In genomic region chr15:95482002-95482401, GRCm38 (mm10) we compare ENCODE assay signal across 24 mouse cellular contexts. TPM values are rescaled to one million over a fixed set of nuclear protein-coding genes. Genes with fewer than 3 reads are reported as not detected.
DNase-seq lines count a peak whose midpoint lies in the region; ATAC-seq and TF ChIP-seq lines count a peak whose summit lies in the region.
"Had no signal": no experiment of that assay in that cellular context is flagged by ENCODE, and none has a peak within 500 bp of the region (broad histone marks: within the 10 kb centered on the region; RNA-seq: fewer than 3 reads in every experiment).

No protein-coding gene starts in this region.

- no peak for TF ChIP-seq POLR2A in kidney, adult 2 months (IDR thresholded peaks at IDR 0.05; ENCODE audit: low read depth, low read length)

- 46% methylated on average over 9 of the region's 9 CpGs for WGBS in kidney, embryonic 15.5 days
- WGBS in kidney, adult 2 months, result 34% methylated on average over 9 of the region's 9 CpGs
- 36% methylated on average over 9 of the region's 9 CpGs for WGBS in kidney, postnatal 0 days

- peak; percentile 18 for DNase-seq in embryo, embryonic 10.5 days (ENCODE audit: low spot score)
- DNase-seq in embryo, embryonic 9.5 days (ENCODE audit: extremely low spot score), result no peak
- DNase-seq in kidney, adult 2 months, result no peak
- DNase-seq in kidney, postnatal 0 days (ENCODE audit: low spot score), result peak; percentile 72
- DNase-seq in kidney, postnatal 14 days, result no peak
- DNase-seq in retina, postnatal 1 day, result peak; percentile 28
- no peak for DNase-seq in spleen, postnatal 36 days (ENCODE audit: low spot score in 2 of 2)
- DNase-seq: adrenal gland, adult 2 months; adrenal gland, postnatal 10 days; adrenal gland, postnatal 25 days; cerebellum, adult 11 months; cerebellum, adult 18-20 months; cerebellum, adult 8-10 months; cerebellum, adult 9-11 months; cerebellum, postnatal 14 days; cerebellum, postnatal 36 days; forebrain, postnatal 0 days had no signal

- ATAC-seq in kidney, embryonic 15.5 days (replicated peaks; ENCODE audit: low FRiP score), result peak; percentile 60
- no peak; the same call in 1 of the 2 replicates for ATAC-seq in kidney, postnatal 0 days (replicated peaks; ENCODE audit: low FRiP score, low read depth)
- ATAC-seq: forebrain, embryonic 15.5 days; forebrain, postnatal 0 days had no signal

- H3K4me2 ChIP-seq in kidney, embryonic 15.5 days, result no peak overlapping the region
- H3K4me2 ChIP-seq in kidney, postnatal 0 days (ENCODE audit: low read length), result no peak overlapping the region
- H3K4me2 ChIP-seq: embryonic facial prominence, embryonic 13.5 days; embryonic facial prominence, embryonic 15.5 days; forebrain, embryonic 12.5 days; forebrain, embryonic 15.5 days had no signal

- no peaks in the 10 kb centered on the region for H3K36me3 ChIP-seq in kidney, embryonic 15.5 days
- H3K36me3 ChIP-seq in kidney, adult 2 months (ENCODE audit: control insufficient read depth, insufficient read depth, low read length), result no peaks in the 10 kb centered on the region
- no peaks in the 10 kb centered on the region for H3K36me3 ChIP-seq in kidney, postnatal 0 days (ENCODE audit: insufficient read depth, low read length)
- H3K36me3 ChIP-seq: embryonic facial prominence, embryonic 13.5 days; embryonic facial prominence, embryonic 15.5 days; forebrain, embryonic 10.5 days; forebrain, embryonic 12.5 days; forebrain, embryonic 15.5 days had no signal

- TF ChIP-seq CTCF in kidney, adult 2 months (conservative IDR thresholded peaks at IDR 0.05; ENCODE audit: insufficient read depth, insufficient read length, low read depth, low read length), result no peak
- TF ChIP-seq CTCF in kidney, postnatal 0 days (IDR thresholded peaks at IDR 0.05; ENCODE audit: low read depth), result no peak

- no peaks in the 10 kb centered on the region for H3K27me3 ChIP-seq in kidney, embryonic 15.5 days
- H3K27me3 ChIP-seq in kidney, adult 2 months (replicated peaks; ENCODE audit: control insufficient read depth, insufficient read depth, low read length), result no peaks in the 10 kb centered on the region
- no peaks in the 10 kb centered on the region for H3K27me3 ChIP-seq in kidney, postnatal 0 days (ENCODE audit: insufficient read depth, low read length)
- H3K27me3 ChIP-seq: embryonic facial prominence, embryonic 13.5 days; embryonic facial prominence, embryonic 15.5 days; forebrain, embryonic 12.5 days; forebrain, embryonic 15.5 days had no signal

- no peaks in the 10 kb centered on the region for H3K4me1 ChIP-seq in kidney, embryonic 15.5 days
- no peaks in the 10 kb centered on the region for H3K4me1 ChIP-seq in kidney, adult 2 months (ENCODE audit: control insufficient read depth, insufficient read depth, low read length)
- H3K4me1 ChIP-seq in kidney, postnatal 0 days (replicated peaks; ENCODE audit: insufficient read depth, low read length), result 0 out of 2 replicates have a peak, but pooled peaks cover 2% of the 10 kb centered on the region
- H3K4me1 ChIP-seq: embryonic facial prominence, embryonic 13.5 days; embryonic facial prominence, embryonic 15.5 days; forebrain, embryonic 15.5 days had no signal

- H3K9ac ChIP-seq in kidney, embryonic 15.5 days, result no peak overlapping the region
- H3K9ac ChIP-seq in kidney, postnatal 0 days (ENCODE audit: low read depth, low read length), result no peak overlapping the region
- H3K9ac ChIP-seq: embryonic facial prominence, embryonic 13.5 days; embryonic facial prominence, embryonic 15.5 days; forebrain, embryonic 12.5 days; forebrain, embryonic 15.5 days; forebrain, postnatal 0 days had no signal

- no peaks in the 10 kb centered on the region for H3K9me3 ChIP-seq in kidney, embryonic 15.5 days (replicated peaks)
- no peaks in the 10 kb centered on the region for H3K9me3 ChIP-seq in kidney, postnatal 0 days (replicated peaks; ENCODE audit: low read length)
- H3K9me3 ChIP-seq: embryonic facial prominence, embryonic 13.5 days; embryonic facial prominence, embryonic 15.5 days; forebrain, embryonic 10.5 days; forebrain, embryonic 12.5 days; forebrain, embryonic 15.5 days had no signal

- no peak overlapping the region for H3K27ac ChIP-seq in kidney, embryonic 15.5 days
- H3K27ac ChIP-seq in kidney, adult 2 months (ENCODE audit: insufficient read depth, low read depth, low read length), result no peak overlapping the region
- no peak overlapping the region for H3K27ac ChIP-seq in kidney, postnatal 0 days
- H3K27ac ChIP-seq: embryonic facial prominence, embryonic 13.5 days; embryonic facial prominence, embryonic 15.5 days; forebrain, embryonic 10.5 days; forebrain, embryonic 12.5 days; forebrain, embryonic 15.5 days had no signal

- no peak overlapping the region for H3K4me3 ChIP-seq in kidney, embryonic 15.5 days (replicated peaks)
- H3K4me3 ChIP-seq in kidney, adult 2 months (ENCODE audit: insufficient read depth, low read depth, low read length), result no peak overlapping the region
- no peak overlapping the region for H3K4me3 ChIP-seq in kidney, postnatal 0 days (replicated peaks; ENCODE audit: low read depth, low read length)
- H3K4me3 ChIP-seq: embryonic facial prominence, embryonic 13.5 days; embryonic facial prominence, embryonic 15.5 days; erythroblast, embryonic 14.5 days; forebrain, embryonic 10.5 days; forebrain, embryonic 12.5 days; forebrain, embryonic 15.5 days had no signal

RNA-seq across cellular contexts. Expression of gene Nell2, which starts 46.4 kb away (rescaled TPM):
- 12.3 and 12.7 TPM in 2 replicates for polyA plus RNA-seq in kidney, embryonic 15.5 days (2015; fragmentation: Nextera tagmentation; extraction: Ambion mirVana)
- 0.14 TPM in 2 replicates for polyA plus RNA-seq in kidney, adult 2 months (2012; rRNA removed)
- 8.2 and 9.1 TPM in 2 replicates for polyA plus RNA-seq in kidney, postnatal 0 days (2015; fragmentation: Nextera tagmentation; extraction: Ambion mirVana)
- polyA plus RNA-seq: erythroblast, embryonic 14.5 days had no signal

Comparison
In these comparisons a context has a peak if more than half of its experiments do, and no peak if none do; other contexts are left out.
1. DNase-seq: peak in embryo, embryonic 10.5 days (single experiment), kidney, postnatal 0 days (single experiment) and retina, postnatal 1 day (single experiment); none in embryo, embryonic 9.5 days (single experiment), kidney, adult 2 months (single experiment), kidney, postnatal 14 days (single experiment) and spleen, postnatal 36 days (0 of 2).